Mouse (Mus musculus) heart, postnatal 0 days (tissue): Measurements from ENCODE around the gene Rab37. TPM values are rescaled to one million over a fixed set of nuclear protein-coding genes. Genes with fewer than 3 reads are reported as not detected.

Source experiments
- ATAC-seq: fragments of 200-750 bp; cut with Nextera tagmentation; 2 replicates; pipeline ENCODE4 v1.8.0; 2017; ENCODE audit warnings: low read depth, moderate number of reproducible peaks, moderate library complexity; ENCODE audit not compliant: insufficient read depth
- DNase-seq: peaks from one replicate; pipeline ENCODE4 v3.0.0-alpha.2; 2016; ENCODE audit warnings: low spot score
- H3K27ac ChIP-seq: fragments of 300-500 bp; sonication (generic); 2 replicates; pipeline ENCODE4 v1.5.1; 2014; ENCODE audit warnings: low read depth, mild to moderate bottlenecking
- H3K27me3 ChIP-seq: fragments of 300-500 bp; sonication (generic); 2 replicates; pipeline ENCODE4 v1.6.1; 2014; ENCODE audit warnings: low read length, mixed read lengths; ENCODE audit not compliant: control insufficient read depth, insufficient read depth
- H3K36me3 ChIP-seq: fragments of 300-500 bp; sonication (generic); replicated peaks from 2 replicates; pipeline ENCODE4 v1.6.1; 2014; ENCODE audit warnings: low read length, mixed read lengths; ENCODE audit not compliant: control insufficient read depth, insufficient read depth
- H3K4me1 ChIP-seq: fragments of 300-500 bp; sonication (generic); 2 replicates; pipeline ENCODE4 v1.6.1; 2014; ENCODE audit warnings: antibody characterized with exemption; ENCODE audit not compliant: control insufficient read depth, insufficient read depth
- H3K4me2 ChIP-seq: fragments of 300-500 bp; sonication (generic); 2 replicates; pipeline ENCODE4 v1.6.1; 2014; ENCODE audit warnings: low read depth, mild to moderate bottlenecking, low read length, moderate library complexity
- H3K4me3 ChIP-seq: fragments of 300-500 bp; sonication (generic); 2 replicates; pipeline ENCODE4 v1.5.1; 2014; ENCODE audit warnings: low read depth, low read length
- H3K9ac ChIP-seq: fragments of 300-500 bp; sonication (generic); replicated peaks from 2 replicates; pipeline ENCODE4 v1.6.1; 2014; ENCODE audit warnings: low read depth, low read length, mixed read lengths
- H3K9me3 ChIP-seq: fragments of 300-500 bp; sonication (generic); replicated peaks from 2 replicates; pipeline ENCODE4 v1.6.1; 2016; ENCODE audit warnings: low read length; ENCODE audit not compliant: control insufficient read depth
- CTCF ChIP-seq: IDR thresholded peaks from 2 replicates; pipeline ENCODE4 v1.5.1; 2016; ENCODE audit warnings: antibody characterized with exemption, control low read depth, low read depth
- EP300 ChIP-seq: IDR thresholded peaks from 2 replicates; pipeline ENCODE4 v1.6.1; 2016; ENCODE audit warnings: antibody characterized with exemption, low read depth
- WGBS: fragments of 180-500 bp; shearing (Covaris S2); extraction: QIAGEN DNeasy Blood & Tissue Kit; methylation state at CpG from one replicate; pipeline ENCODE4 v1.1.7; 2014; 5-methylcytosine and 5-hydroxymethylcytosine counted together
- polyA plus RNA-seq: library from polyadenylated mRNA; unstranded; fragments of >200 nt; fragmentation: Nextera tagmentation; extraction: Ambion mirVana; gene quantifications from 2 replicates; pipeline ENCODE4 v1.2.1, GENCODE M21; 2015
- total RNA-seq: library from RNA; depleted of rRNA; stranded (reverse); fragments of >200 nt; gene quantifications from 2 replicates; pipeline ENCODE4 v1.2.3, GENCODE M21; 2014; ENCODE audit warnings: low replicate concordance

Rab37 gene
- total and polyA plus RNA-seq, 2 experiments from 2014 or later = 1.3 to 2.0 TPM

DNA sequence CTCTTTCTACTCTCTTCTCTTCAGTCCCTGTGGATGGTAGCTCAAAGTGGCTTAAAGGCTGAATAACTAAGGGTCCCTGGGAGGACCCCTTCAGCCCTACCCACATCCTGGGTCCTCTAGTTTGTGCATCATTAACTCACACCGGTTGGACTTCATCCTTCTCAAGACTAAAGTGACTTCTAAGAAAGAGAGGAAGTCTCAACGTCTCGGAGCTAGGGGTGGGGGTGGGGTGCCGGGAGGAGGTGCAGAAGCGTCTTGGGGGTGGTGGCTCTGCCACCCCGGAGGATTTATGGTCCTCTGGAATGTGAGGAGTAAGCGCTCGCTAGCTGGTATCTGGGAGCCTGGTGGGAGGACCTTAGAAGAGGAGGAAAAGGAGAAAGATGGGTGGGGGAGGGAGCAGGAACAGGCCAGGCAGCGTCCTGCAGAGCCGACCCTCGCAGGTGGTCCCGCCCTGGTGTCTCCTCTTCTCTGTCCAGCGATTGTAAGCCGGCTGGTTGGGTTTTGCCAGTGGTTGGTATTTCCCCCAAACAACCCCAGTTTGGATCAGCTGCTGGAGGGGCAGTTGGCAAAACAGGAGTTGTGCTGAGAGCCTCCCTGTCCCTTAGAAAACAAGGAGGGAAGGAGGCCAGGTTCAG lies 73.2 kb downstream of the Rab37 start:
- no peak overlapping the region for H3K27ac ChIP-seq
- H3K4me1 ChIP-seq = 0 out of 2 replicates have a peak, but pooled peaks cover 17% of the 10 kb centered on the region
- H3K9me3 ChIP-seq = no peaks in the 10 kb centered on the region
- no peaks in the 10 kb centered on the region for H3K36me3 ChIP-seq
- H3K27me3 ChIP-seq = peaks cover 13% of the 10 kb centered on the region; the same call in 1 of the 2 replicates
- DNase-seq (no peak), ATAC-seq (no peak)
- peak overlapping the region; percentile 70 for H3K4me2 ChIP-seq
- H3K9ac ChIP-seq = peak overlapping the region; percentile 54
- TF ChIP-seq CTCF (no peak), EP300 (no peak)
- 1% methylated on average over 14 of the region's 14 CpGs for WGBS
- H3K4me3 ChIP-seq = peak overlapping the region; percentile 55

DNA sequence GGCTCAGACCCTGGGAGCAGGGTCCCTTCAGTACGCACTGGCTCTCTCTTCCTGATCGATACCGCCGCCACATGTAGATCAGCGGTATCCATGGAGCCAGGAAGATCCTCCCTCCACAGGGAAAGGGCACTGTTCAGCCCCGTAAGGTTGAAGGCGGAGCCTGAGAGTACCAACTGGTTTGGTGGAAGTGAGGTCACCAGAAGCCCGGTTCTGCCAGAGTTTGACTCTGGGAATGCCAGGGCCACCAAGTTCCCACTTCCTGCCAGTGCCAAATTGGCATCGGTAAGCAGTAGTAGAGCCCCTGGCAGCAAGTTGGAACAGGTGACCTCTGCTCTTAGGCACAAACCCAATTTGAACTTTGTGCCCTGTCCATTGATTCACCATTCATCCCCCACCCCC lies 73.7 kb downstream of the Rab37 start:
- 0 out of 2 replicates have a peak, but pooled peaks cover 17% of the 10 kb centered on the region for H3K4me1 ChIP-seq
- ATAC-seq = no peak
- H3K27ac ChIP-seq = no peak overlapping the region
- peak overlapping the region; percentile 54; the same call in 1 of the 2 replicates for H3K9ac ChIP-seq
- H3K4me2 ChIP-seq = peak overlapping the region; percentile 70
- WGBS = 5% methylated on average over 9 of the region's 9 CpGs
- peaks cover 13% of the 10 kb centered on the region; the same call in 1 of the 2 replicates for H3K27me3 ChIP-seq
- peak overlapping the region; percentile 55 for H3K4me3 ChIP-seq
- TF ChIP-seq EP300 (no peak), CTCF (no peak)
- H3K36me3 ChIP-seq = no peaks in the 10 kb centered on the region
- H3K9me3 ChIP-seq = no peaks in the 10 kb centered on the region
- DNase-seq = no peak

DNA sequence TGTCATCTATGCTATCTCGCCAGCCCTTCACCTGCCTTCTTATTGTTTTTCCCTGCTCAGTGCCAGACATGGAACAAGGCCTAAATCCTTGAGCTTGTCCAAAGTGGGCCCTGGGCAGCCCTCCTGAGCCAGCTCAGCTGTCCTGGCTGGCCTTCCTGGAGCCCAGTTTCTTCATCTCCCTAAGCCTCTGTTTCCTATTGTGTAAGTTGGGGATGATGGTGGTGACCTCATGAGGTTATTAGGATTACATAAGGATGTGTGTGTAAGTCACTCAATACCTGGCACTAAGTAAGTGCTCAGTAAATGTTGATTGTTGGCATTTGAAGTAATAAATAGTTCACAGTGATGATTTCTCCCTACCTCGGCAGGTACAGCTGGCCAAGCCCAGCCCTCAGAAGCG lies 75.5 kb downstream of the Rab37 start:
- no peaks in the 10 kb centered on the region for H3K36me3 ChIP-seq
- TF ChIP-seq CTCF (no peak), EP300 (no peak)
- no peak for DNase-seq
- H3K4me1 ChIP-seq = 0 out of 2 replicates have a peak, but pooled peaks cover 15% of the 10 kb centered on the region
- no peak overlapping the region for H3K27ac ChIP-seq
- 88% methylated on average over 3 of the region's 3 CpGs for WGBS
- H3K4me2 ChIP-seq = no peak overlapping the region
- ATAC-seq = no peak
- H3K9ac ChIP-seq = no peak overlapping the region
- H3K9me3 ChIP-seq = no peaks in the 10 kb centered on the region
- H3K4me3 ChIP-seq = no peak overlapping the region
- peaks cover 13% of the 10 kb centered on the region; the same call in 1 of the 2 replicates for H3K27me3 ChIP-seq

DNA sequence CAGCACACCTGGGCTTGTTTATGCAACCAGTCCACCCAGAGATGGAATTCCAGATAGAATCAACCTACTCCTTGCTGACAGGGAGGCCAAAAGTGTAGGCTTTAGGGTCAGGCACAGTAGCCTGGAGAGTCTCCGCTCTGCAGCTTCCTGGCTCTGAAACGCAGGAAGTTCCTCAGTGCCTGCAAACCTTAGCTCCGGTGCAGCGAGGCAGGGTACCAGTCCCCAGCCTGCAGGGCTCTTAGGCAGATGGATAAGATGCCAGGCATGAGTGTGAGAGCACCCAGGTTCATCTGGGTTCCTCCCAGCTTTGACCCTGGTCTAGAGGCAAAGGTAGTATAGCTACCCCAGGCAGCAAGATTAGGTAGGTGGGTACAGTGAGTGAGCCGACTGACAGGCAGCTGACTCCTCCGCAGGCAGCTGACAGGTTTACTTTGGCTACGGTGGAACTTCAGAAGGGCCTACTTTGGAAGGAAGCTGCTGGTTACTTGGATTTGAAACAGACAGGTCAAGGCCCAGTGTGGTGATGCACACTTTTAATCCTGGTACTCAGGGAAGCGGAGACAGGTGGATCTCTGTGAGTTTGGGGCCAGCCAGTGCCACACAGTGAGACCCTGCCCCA lies 76.5 kb downstream of the Rab37 start:
- DNase-seq (no peak), ATAC-seq (no peak)

DNA sequence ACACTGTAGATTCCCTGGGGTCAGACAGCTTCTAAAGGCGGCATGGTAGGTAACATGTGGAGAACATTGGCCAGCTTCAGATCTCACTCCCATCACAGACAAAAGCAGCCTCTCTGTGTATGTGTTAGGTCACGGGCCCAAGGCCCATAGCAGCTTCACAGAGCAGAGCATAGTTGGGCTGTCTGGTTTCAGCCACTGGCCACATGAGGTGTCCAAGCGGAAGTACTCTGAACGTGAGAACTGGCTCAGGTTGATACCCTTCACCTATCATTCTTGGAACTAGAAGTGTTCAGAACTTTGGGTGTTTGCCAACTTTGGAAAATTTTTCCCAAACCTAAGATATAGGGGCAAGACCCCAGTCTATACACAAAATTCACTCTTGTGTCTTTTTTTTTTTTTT lies 78.2 kb downstream of the Rab37 start:
- TF ChIP-seq EP300 (no peak), CTCF (no peak)
- no peak overlapping the region for H3K9ac ChIP-seq
- H3K4me2 ChIP-seq = no peak overlapping the region
- no peaks in the 10 kb centered on the region for H3K36me3 ChIP-seq
- H3K4me3 ChIP-seq = no peak overlapping the region
- no peak for ATAC-seq
- 79% methylated on average over 4 of the region's 4 CpGs for WGBS
- H3K9me3 ChIP-seq = no peaks in the 10 kb centered on the region
- H3K27me3 ChIP-seq = peaks cover 14% of the 10 kb centered on the region; the same call in 1 of the 2 replicates
- no peak for DNase-seq
- H3K27ac ChIP-seq = no peak overlapping the region
- peaks cover 16% of the 10 kb centered on the region for H3K4me1 ChIP-seq

More for the DNA sequence above, 76.5 kb downstream of the Rab37 start:
- H3K36me3 ChIP-seq = no peaks in the 10 kb centered on the region
- H3K27me3 ChIP-seq = peaks cover 13% of the 10 kb centered on the region; the same call in 1 of the 2 replicates
- H3K4me3 ChIP-seq = no peak overlapping the region
- no peak for TF ChIP-seq EP300
- TF ChIP-seq CTCF = no peak
- no peak overlapping the region for H3K9ac ChIP-seq
- no peak overlapping the region for H3K27ac ChIP-seq
- 69% methylated on average over 8 of the region's 8 CpGs for WGBS
- peaks cover 12% of the 10 kb centered on the region for H3K4me1 ChIP-seq
- no peak overlapping the region for H3K4me2 ChIP-seq
- no peaks in the 10 kb centered on the region for H3K9me3 ChIP-seq
